Mouse (Mus musculus) bone marrow, adult 2 months (tissue): ENCODE data around the gene Ucn. TPM values are rescaled to one million over a fixed set of nuclear protein-coding genes. Genes with fewer than 3 reads are reported as not detected.

ENCODE experiments used
- H3K27ac ChIP-seq: fragments of 200-500 bp; 2 replicates; pipeline ENCODE4 v1.5.1; 2012; ENCODE audit warnings: low read depth, mild to moderate bottlenecking, control low read depth, inconsistent platforms, low read length; ENCODE audit not compliant: control insufficient read depth, poor library complexity, insufficient read depth
- H3K4me1 ChIP-seq: fragments of 200-500 bp; 2 replicates; pipeline ENCODE4 v1.6.1; 2011; ENCODE audit warnings: low read length; ENCODE audit not compliant: control insufficient read depth, insufficient read depth
- H3K4me3 ChIP-seq: fragments of 200-500 bp; replicated peaks from 2 replicates; pipeline ENCODE3; 2011; ENCODE audit warnings: mild to moderate bottlenecking, low read depth, low read length, control low read depth; ENCODE audit not compliant: control insufficient read depth
- CTCF ChIP-seq: fragments of 200-500 bp; IDR thresholded peaks from 2 replicates; pipeline ENCODE4 v1.5.1; 2011; ENCODE audit warnings: low read length, control low read depth; ENCODE audit not compliant: control insufficient read depth, insufficient read depth
- POLR2A ChIP-seq: fragments of 200-500 bp; IDR thresholded peaks from 2 replicates; pipeline ENCODE4 v1.6.1; 2011; ENCODE audit warnings: low read depth, mild to moderate bottlenecking, control low read depth, low read length, borderline replicate concordance; ENCODE audit not compliant: control insufficient read depth
- WGBS: fragments of 180-500 bp; shearing (Covaris S2); methylation state at CpG from one replicate; pipeline ENCODE4 v1.1.7; 2018; 5-methylcytosine and 5-hydroxymethylcytosine counted together
- polyA plus RNA-seq: library from polyadenylated mRNA; stranded (reverse); fragments of >200 nt; gene quantifications from 2 replicates; pipeline ENCODE4 v1.2.4, GENCODE M21; 2011; ENCODE audit warnings: low replicate concordance; ENCODE audit not compliant: missing spikeins, insufficient read depth, insufficient read length

The Ucn gene
- polyA plus RNA-seq, 1 experiment: not detected

- H3K4me3 ChIP-seq: no peak overlapping the region
- H3K27ac ChIP-seq: no peak overlapping the region
- 39% methylated on average over 5 of the region's 5 CpGs for WGBS
- no peaks in the 10 kb centered on the region for H3K4me1 ChIP-seq
- TF ChIP-seq CTCF: no peak
- no peak for TF ChIP-seq POLR2A
These were observed 12.6 kb downstream of the Ucn start for GRCm38 (mm10) chr5:31126050-31126449.

GRCm38 (mm10) chr5:31123481-31123880 lies 15.1 kb downstream of the Ucn start:
- H3K4me3 ChIP-seq: no peak overlapping the region
- no peak overlapping the region for H3K27ac ChIP-seq
- no peaks in the 10 kb centered on the region for H3K4me1 ChIP-seq
- 54% methylated on average over 2 of the region's 2 CpGs for WGBS
- no peak for TF ChIP-seq CTCF
- no peak for TF ChIP-seq POLR2A

GRCm38 (mm10) chr5:31121111-31121510 lies 17.5 kb downstream of the Ucn start:
- WGBS: 43% methylated on average over 8 of the region's 8 CpGs

GRCm38 (mm10) chr5:31116912-31117311 lies 21.7 kb downstream of the Ucn start:
- WGBS: 29% methylated on average over 10 of the region's 10 CpGs
- TF ChIP-seq POLR2A: no peak
- TF ChIP-seq CTCF: no peak
- H3K4me3 ChIP-seq: no peak overlapping the region
- no peak overlapping the region for H3K27ac ChIP-seq
- H3K4me1 ChIP-seq: no peaks in the 10 kb centered on the region

More at GRCm38 (mm10) chr5:31121111-31121510, 17.5 kb downstream of the Ucn start:
- H3K4me1 ChIP-seq: no peaks in the 10 kb centered on the region
- no peak overlapping the region for H3K4me3 ChIP-seq
- TF ChIP-seq POLR2A (no peak), CTCF (no peak)
- H3K27ac ChIP-seq: no peak overlapping the region

- TF ChIP-seq POLR2A (no peak), CTCF (no peak)
- H3K4me3 ChIP-seq: no peak within 1 kb of the TSS
- no peaks in the 10 kb centered on the region for H3K4me1 ChIP-seq
- H3K27ac ChIP-seq: no peak within 1 kb of the TSS
- WGBS: 32% methylated on average over 3 of the region's 3 CpGs
These were observed 22.3 kb downstream of the Ucn start, which contains the start of gene Trim54 for GRCm38 (mm10) chr5:31116354-31116753. TSS of gene Trim54 (plus strand) at chr5:31116712.

- H3K4me1 ChIP-seq: no peaks in the 10 kb centered on the region
- H3K4me3 ChIP-seq: no peak overlapping the region
- 21% methylated on average over 7 of the region's 7 CpGs for whole genome bisulfite sequencing
- no peak for TF ChIP-seq CTCF
- TF ChIP-seq POLR2A: no peak
- H3K27ac ChIP-seq: no peak overlapping the region
These were observed 27.8 kb downstream of the Ucn start for GRCm38 (mm10) chr5:31110781-31111180.

GRCm38 (mm10) chr5:31108000-31108490 lies 30.6 kb downstream of the Ucn start, which contains the start of gene Slc30a3:
TSS of gene Slc30a3 (minus strand) at chr5:31108237.
- TF ChIP-seq POLR2A (no peak), CTCF (no peak)
- Histone ChIP-seq H3K4me1 (no peaks in the 10 kb centered on the region), H3K27ac (no peak within 1 kb of the TSS), H3K4me3 (no peak within 1 kb of the TSS)
- 89% methylated on average over 18 of the region's 18 CpGs for WGBS

GRCm38 (mm10) chr5:31105814-31106335 lies 32.8 kb downstream of the Ucn start, which contains the start of gene Dnajc5g:
TSS of gene Dnajc5g (plus strand) at chr5:31106285.
- TF ChIP-seq POLR2A: no peak
- TF ChIP-seq CTCF: no peak
- H3K4me1 ChIP-seq: no peaks in the 10 kb centered on the region
- no peak within 1 kb of the TSS for H3K4me3 ChIP-seq
- WGBS: 46% methylated on average over 9 of the region's 9 CpGs
- H3K27ac ChIP-seq: no peak within 1 kb of the TSS
